Mouse (Mus musculus) ovary, postnatal 36 days (tissue): Measurements from ENCODE around the gene Mc1r.
"Not testable (repeated sequence)": the region's sequence is repeated elsewhere in the genome, so short reads cannot be mapped to it uniquely, and the experiment has no call there.

Experiments
- DNase-seq: peaks from one replicate; pipeline ENCODE4 v3.0.0; 2022; ENCODE audit warnings: low spot score, mixed read lengths

Mc1r gene

GRCm38 (mm10) chr8:123431616-123432365 is 24.9 kb downstream of the Mc1r start:
- no peak for DNase-seq

GRCm38 (mm10) chr8:123432381-123432780 is 25.5 kb downstream of the Mc1r start:
- DNase-seq = no peak

- DNase-seq = not testable (repeated sequence)
Observed at GRCm38 (mm10) chr8:123433241-123433974, 26.5 kb downstream of the Mc1r start.

- DNase-seq = no peak
Observed at GRCm38 (mm10) chr8:123441788-123442187, 34.9 kb downstream of the Mc1r start.

GRCm38 (mm10) chr8:123442351-123442750 is 35.4 kb downstream of the Mc1r start:
- DNase-seq = no peak

- peak; percentile 92 for DNase-seq
Observed at GRCm38 (mm10) chr8:123442871-123443575, 36.1 kb downstream of the Mc1r start.

GRCm38 (mm10) chr8:123443576-123443921 is 36.6 kb downstream of the Mc1r start:
- DNase-seq = no peak

- DNase-seq = no peak
Observed at GRCm38 (mm10) chr8:123444131-123444530, 37.2 kb downstream of the Mc1r start.

- no peak for DNase-seq
Observed at GRCm38 (mm10) chr8:123445981-123446380, 39.1 kb downstream of the Mc1r start.

- DNase-seq = no peak
Observed at GRCm38 (mm10) chr8:123446799-123447198, 39.9 kb downstream of the Mc1r start.

GRCm38 (mm10) chr8:123450783-123451182 is 43.9 kb downstream of the Mc1r start:
- no peak for DNase-seq

- not testable (repeated sequence) for DNase-seq
Observed at GRCm38 (mm10) chr8:123451747-123452146, 44.8 kb downstream of the Mc1r start.

GRCm38 (mm10) chr8:123452149-123452548 is 45.2 kb downstream of the Mc1r start:
- no peak for DNase-seq

- DNase-seq = no peak
Observed at GRCm38 (mm10) chr8:123453291-123453690, 46.4 kb downstream of the Mc1r start.

- no peak for DNase-seq
Observed at GRCm38 (mm10) chr8:123453951-123454350, 47.0 kb downstream of the Mc1r start.

- no peak for DNase-seq
Observed at GRCm38 (mm10) chr8:123454559-123454958, 47.7 kb downstream of the Mc1r start.
